Mouse (Mus musculus) lung, embryonic 15.5 days (tissue): ENCODE results near the gene Npepl1. TPM values are rescaled to one million over a fixed set of nuclear protein-coding genes. Genes with fewer than 3 reads are reported as not detected.

Experiments
- ATAC-seq: fragments of 200-750 bp; cut with Nextera tagmentation; 2 replicates; pipeline ENCODE4 v1.8.0; 2017; ENCODE audit warnings: moderate number of reproducible peaks, borderline replicate concordance; ENCODE audit not compliant: low FRiP score, low TSS enrichment; ENCODE audit errors: extremely low read depth
- H3K27ac ChIP-seq: fragments of 300-500 bp; sonication (generic); 2 replicates; pipeline ENCODE4 v1.5.1; 2015; ENCODE audit warnings: moderate library complexity, mild to moderate bottlenecking, inconsistent platforms
- H3K27me3 ChIP-seq: fragments of 300-500 bp; sonication (generic); 2 replicates; pipeline ENCODE4 v1.6.1; 2015; ENCODE audit warnings: inconsistent platforms
- H3K36me3 ChIP-seq: fragments of 300-500 bp; sonication (generic); 2 replicates; pipeline ENCODE4 v1.6.1; 2015; ENCODE audit warnings: inconsistent platforms
- H3K4me1 ChIP-seq: fragments of 300-500 bp; sonication (generic); 2 replicates; pipeline ENCODE4 v1.6.1; 2015; ENCODE audit warnings: inconsistent platforms
- H3K4me2 ChIP-seq: fragments of 300-500 bp; sonication (generic); 2 replicates; pipeline ENCODE4 v1.6.1; 2015; ENCODE audit warnings: inconsistent platforms, mild to moderate bottlenecking, moderate library complexity
- H3K4me3 ChIP-seq: fragments of 300-500 bp; sonication (generic); 2 replicates; pipeline ENCODE4 v1.5.1; 2015; ENCODE audit warnings: mild to moderate bottlenecking, inconsistent platforms
- H3K9ac ChIP-seq: fragments of 300-500 bp; sonication (generic); 2 replicates; pipeline ENCODE4 v1.6.1; 2015; ENCODE audit warnings: inconsistent platforms
- H3K9me3 ChIP-seq: fragments of 300-500 bp; sonication (generic); 2 replicates; pipeline ENCODE4 v1.6.1; 2016; ENCODE audit warnings: inconsistent platforms
- WGBS: fragments of 180-500 bp; shearing (Covaris S2); methylation state at CpG from one replicate; pipeline ENCODE4 v1.1.7; 2015; 5-methylcytosine and 5-hydroxymethylcytosine counted together
- polyA plus RNA-seq: library from polyadenylated mRNA; unstranded; fragments of >200 nt; fragmentation: Nextera tagmentation; extraction: Ambion mirVana; gene quantifications from 2 replicates; pipeline ENCODE4 v1.2.1, GENCODE M21; 2015

The Npepl1 gene
- 66.3 and 66.7 TPM in 2 replicates for polyA plus RNA-seq

DNA sequence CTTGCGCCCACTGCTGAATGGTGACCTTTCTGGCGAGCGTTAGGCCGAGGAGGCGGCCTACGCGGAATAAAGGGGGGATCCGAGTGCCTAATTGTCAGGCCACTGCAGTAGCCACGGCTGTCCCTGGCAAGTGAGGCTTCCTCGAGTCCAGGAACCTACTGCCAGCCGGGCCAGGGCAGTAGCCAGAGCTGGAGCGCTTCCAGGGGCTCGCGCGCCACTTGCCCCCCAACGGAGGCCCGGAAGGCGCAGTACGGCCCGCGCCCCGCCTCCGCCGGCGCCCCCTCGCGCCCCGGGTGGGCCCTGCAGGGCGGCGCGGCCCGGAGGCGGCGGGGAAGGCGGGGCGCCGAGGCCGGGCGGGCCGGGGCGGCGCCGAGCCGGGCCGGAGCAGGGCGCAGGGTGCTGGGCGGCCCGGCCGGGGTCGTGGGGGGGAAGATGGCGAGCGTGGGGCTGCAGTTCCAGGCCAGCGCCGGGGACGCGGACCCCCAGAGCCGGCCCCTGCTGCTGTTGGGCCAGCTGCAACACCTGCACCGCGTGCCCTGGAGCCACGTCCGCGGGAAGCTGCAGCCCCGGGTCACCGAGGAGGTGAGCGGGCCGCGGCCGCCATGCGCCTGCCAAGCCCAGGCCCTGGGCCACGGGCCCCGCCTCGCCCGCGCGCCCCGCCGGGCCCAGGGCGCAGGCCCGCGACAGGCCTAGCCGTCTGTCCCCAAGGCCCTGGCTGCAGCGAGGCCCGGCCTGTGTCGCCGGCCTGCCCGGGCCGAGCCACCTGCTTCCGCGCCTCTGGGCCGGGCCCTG, at the start of gene Npepl1:
Gene Npepl1 (plus strand): TSS at position 359 of the 792 bp plus-strand sequence.
- Histone ChIP-seq H3K9ac (peak within 1 kb of the TSS; percentile 80), H3K4me3 (peak within 1 kb of the TSS; percentile 65), H3K27ac (peak within 1 kb of the TSS; percentile 63), H3K27me3 (no peaks in the 10 kb centered on the region), H3K36me3 (peaks cover 7% of the 10 kb centered on the region; the same call in 1 of the 2 replicates), H3K9me3 (no peaks in the 10 kb centered on the region), H3K4me1 (peaks cover 13% of the 10 kb centered on the region), H3K4me2 (peak within 1 kb of the TSS; percentile 92)
- ATAC-seq: peak; percentile 93
- WGBS: 2% methylated on average over 65 of the region's 90 CpGs

DNA sequence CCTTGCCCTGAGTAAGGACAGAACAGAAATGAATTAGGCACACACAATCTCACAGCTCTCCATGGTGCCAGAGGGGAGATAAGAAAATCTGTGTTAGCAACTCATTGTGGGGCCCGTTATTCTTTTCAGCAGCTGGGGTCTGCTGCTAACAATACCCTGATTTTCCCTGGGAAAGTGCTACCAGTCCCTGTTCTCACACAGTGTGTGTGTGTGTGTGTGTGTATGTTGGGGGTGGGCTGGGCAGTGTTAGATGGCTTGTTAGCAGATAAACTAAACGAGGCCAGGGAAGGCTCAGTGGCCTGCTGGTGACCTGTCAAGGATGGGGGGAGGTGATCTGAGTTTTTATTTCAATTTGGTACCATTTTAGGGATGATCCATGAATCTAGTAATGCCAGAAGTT, 48.9 kb upstream of the Npepl1 start:
- no peak overlapping the region for H3K27ac ChIP-seq
- no peaks in the 10 kb centered on the region for H3K36me3 ChIP-seq
- no peaks in the 10 kb centered on the region for H3K9me3 ChIP-seq
- no peak overlapping the region for H3K9ac ChIP-seq
- no peaks in the 10 kb centered on the region for H3K4me1 ChIP-seq
- 12% methylated on average over 2 of the region's 2 CpGs for WGBS
- no peaks in the 10 kb centered on the region for H3K27me3 ChIP-seq
- no peak overlapping the region for H3K4me3 ChIP-seq
- H3K4me2 ChIP-seq: no peak overlapping the region
- ATAC-seq: no peak

DNA sequence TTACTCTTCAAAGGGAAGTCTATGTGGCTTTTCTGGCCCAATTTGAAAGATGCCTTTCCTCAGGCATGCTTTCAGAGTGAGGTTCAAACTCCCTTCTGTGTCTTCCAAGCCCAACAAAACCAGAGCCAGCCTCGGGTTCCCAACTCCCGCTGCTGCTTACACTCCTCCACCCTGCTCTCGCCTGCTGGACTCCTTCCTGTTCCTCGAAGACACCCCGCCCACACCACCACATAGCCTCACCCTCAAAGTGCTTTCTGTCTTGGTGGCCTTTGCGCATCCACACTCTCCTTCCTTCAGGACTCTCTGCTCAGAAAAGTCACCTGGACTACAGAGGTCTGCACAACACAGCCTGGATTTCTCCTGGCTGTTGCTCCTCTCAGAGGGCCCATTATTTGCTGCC, 47.1 kb upstream of the Npepl1 start:
- no peaks in the 10 kb centered on the region for H3K27me3 ChIP-seq
- no peaks in the 10 kb centered on the region for H3K4me1 ChIP-seq
- H3K9me3 ChIP-seq: no peaks in the 10 kb centered on the region
- H3K4me2 ChIP-seq: no peak overlapping the region
- WGBS: 61% methylated on average over 6 of the region's 6 CpGs
- H3K27ac ChIP-seq: no peak overlapping the region
- no peaks in the 10 kb centered on the region for H3K36me3 ChIP-seq
- H3K9ac ChIP-seq: no peak overlapping the region
- no peak for ATAC-seq
- H3K4me3 ChIP-seq: no peak overlapping the region

DNA sequence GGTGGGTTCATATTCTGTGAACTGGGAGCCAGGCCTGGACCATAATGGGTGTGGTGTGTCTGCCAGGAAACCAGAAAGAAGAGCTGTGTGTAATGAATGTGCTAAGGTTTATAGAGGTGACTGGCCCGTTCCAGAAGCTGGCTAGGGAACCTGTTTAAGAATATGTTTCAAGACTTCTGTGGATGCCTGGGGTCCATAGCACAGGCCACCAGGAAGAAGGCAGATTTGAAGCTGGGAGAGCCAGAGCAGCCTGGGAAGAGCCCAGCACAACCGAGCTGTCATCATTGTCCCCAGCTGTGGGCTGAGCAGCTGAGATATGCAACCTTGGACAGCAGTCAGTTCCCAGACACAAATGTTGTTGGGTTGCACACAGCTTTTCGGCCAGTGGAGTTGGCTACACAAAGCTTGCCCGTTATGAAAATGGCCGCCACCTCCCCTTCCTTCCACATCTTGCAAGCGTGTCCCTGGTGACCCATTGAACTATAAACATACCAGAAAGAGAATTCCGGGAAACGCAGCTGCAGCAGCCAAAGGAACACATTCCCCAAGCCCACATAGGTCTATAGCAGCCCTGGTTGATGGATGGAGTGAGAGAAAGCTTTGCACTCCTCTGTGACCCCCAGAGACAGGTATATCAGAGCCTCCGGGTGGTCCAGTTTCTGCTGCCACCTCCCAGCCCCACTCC, 46.5 kb upstream of the Npepl1 start:
- no peak overlapping the region for H3K27ac ChIP-seq
- H3K27me3 ChIP-seq: no peaks in the 10 kb centered on the region
- ATAC-seq: peak; percentile 27; the same call in 1 of the 2 replicates
- H3K4me1 ChIP-seq: no peaks in the 10 kb centered on the region
- H3K9ac ChIP-seq: no peak overlapping the region
- H3K4me2 ChIP-seq: no peak overlapping the region
- no peaks in the 10 kb centered on the region for H3K36me3 ChIP-seq
- H3K4me3 ChIP-seq: no peak overlapping the region
- WGBS: 34% methylated on average over 9 of the region's 9 CpGs
- no peaks in the 10 kb centered on the region for H3K9me3 ChIP-seq

DNA sequence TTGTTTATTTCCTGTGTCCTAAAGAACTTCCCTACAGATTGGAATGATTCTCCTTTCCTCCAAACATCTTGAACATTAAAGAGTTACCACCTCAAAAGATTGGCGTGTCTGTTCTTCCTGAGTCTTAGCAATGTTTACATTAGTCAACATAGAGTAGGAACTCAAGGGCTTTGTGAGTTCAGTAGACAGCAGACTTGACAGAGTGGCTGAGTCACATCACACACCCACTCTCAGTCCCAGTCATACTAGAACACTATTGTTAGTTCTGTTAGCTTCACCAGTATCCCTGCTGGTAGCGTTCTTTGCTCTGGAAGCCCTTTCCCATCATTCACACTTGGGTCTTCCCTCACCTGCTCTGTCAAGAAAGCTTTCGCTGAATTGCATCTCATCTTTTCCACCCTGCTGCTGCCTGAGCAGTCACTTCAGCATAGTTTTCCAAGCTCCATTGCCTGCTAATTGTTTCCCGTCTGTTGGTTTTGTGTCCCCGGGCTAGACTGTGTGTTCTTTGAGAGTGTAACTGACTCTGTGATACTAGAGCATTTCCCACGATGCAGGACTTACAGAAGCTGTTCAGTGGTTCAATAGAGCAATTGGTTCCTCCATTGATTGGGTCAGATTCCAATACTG, 42.2 kb upstream of the Npepl1 start:
- Histone ChIP-seq H3K9me3 (no peaks in the 10 kb centered on the region), H3K36me3 (no peaks in the 10 kb centered on the region), H3K4me1 (no peaks in the 10 kb centered on the region), H3K27ac (no peak overlapping the region), H3K4me3 (no peak overlapping the region), H3K4me2 (no peak overlapping the region), H3K27me3 (no peaks in the 10 kb centered on the region), H3K9ac (no peak overlapping the region)
- no peak for ATAC-seq
- WGBS: 68% methylated on average over 6 of the region's 6 CpGs

DNA sequence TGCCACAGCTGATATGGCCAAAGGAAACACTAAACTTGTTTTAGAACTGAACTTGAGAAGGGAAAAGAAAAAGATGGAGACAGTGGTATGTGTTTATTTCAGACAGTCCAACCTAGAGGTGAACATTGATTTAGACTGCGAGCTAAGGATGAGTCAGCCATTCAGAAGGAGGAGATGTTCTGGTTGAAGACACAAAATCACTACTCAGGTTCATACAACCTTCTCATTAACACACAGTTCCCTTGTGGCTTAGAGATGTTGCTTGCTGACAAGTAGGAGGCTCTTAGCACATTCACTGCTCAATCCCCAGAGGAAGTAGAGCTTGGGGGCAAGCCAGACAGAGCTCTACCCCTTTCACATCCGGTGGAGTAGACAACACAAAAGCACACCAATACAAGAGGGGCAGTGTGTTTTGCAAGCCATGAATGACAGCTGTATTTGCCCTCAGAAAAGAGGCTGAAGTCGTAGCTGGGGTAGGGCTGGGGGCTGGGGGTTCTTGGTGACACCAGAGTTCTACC, 40.6 kb upstream of the Npepl1 start:
- H3K27me3 ChIP-seq: no peaks in the 10 kb centered on the region
- H3K4me3 ChIP-seq: no peak overlapping the region
- no peaks in the 10 kb centered on the region for H3K9me3 ChIP-seq
- H3K27ac ChIP-seq: no peak overlapping the region
- WGBS: 67% methylated on average over 3 of the region's 3 CpGs
- H3K4me1 ChIP-seq: no peaks in the 10 kb centered on the region
- ATAC-seq: no peak
- H3K9ac ChIP-seq: no peak overlapping the region
- H3K4me2 ChIP-seq: no peak overlapping the region
- no peaks in the 10 kb centered on the region for H3K36me3 ChIP-seq

DNA sequence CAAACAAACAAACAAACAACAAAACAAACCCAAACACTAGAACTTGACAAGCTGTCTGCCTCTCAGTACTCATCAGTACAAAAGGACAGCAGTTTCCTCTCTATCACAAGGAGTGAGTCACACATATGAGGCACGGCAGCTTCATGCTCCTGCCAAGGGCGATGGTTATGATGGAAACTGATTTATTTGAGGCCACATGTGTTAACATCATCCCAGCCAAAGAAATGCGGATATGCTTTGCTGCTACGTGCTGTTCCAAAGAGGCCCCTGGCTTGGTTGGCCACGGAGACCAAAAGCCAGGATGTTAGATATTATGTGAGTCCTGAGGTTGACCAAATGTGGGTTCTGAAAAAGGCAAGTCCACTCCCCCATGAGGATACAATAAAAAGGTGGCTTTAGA, 38.7 kb upstream of the Npepl1 start:
- Histone ChIP-seq H3K27me3 (no peaks in the 10 kb centered on the region), H3K4me2 (no peak overlapping the region), H3K4me1 (peaks cover 9% of the 10 kb centered on the region), H3K4me3 (no peak overlapping the region), H3K9ac (no peak overlapping the region), H3K9me3 (no peaks in the 10 kb centered on the region), H3K27ac (no peak overlapping the region), H3K36me3 (no peaks in the 10 kb centered on the region)
- ATAC-seq: no peak
- WGBS: 61% methylated on average over 5 of the region's 5 CpGs

DNA sequence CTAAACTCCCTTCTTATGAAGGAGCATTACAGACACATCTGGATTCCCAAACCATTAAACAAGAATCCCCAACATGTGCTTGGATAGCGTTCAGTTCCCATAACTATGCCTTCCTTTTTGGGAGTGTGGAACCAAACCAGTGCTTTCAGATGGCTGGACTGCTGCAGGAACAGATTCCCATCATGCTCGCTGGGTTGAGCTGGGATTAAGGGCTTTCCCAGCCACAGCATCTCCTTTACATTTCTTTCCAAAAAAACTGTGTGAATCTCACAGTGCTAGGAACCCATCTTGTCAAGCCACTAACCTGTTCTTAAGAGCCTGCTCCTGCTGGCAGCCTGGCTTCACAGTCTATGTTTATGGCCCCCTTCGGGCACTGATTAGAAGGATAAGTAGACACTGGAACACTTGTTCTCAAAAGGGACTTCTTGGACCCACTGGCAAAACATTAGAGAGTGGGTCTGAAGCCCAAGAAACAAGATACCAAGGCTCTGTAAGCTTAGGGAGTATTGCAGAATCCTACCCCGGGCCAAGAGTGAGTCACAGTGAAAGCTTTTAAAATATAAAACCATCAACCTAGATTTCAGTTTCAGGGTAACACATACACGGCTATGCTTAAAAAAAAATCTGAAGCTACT, 36.9 kb upstream of the Npepl1 start:
- Histone ChIP-seq H3K9me3 (no peaks in the 10 kb centered on the region), H3K9ac (no peak overlapping the region), H3K4me3 (no peak overlapping the region), H3K4me1 (peaks cover 22% of the 10 kb centered on the region), H3K27me3 (no peaks in the 10 kb centered on the region), H3K27ac (no peak overlapping the region), H3K4me2 (no peak overlapping the region), H3K36me3 (no peaks in the 10 kb centered on the region)
- WGBS: 75% methylated on average over 5 of the region's 5 CpGs
- ATAC-seq: no peak

DNA sequence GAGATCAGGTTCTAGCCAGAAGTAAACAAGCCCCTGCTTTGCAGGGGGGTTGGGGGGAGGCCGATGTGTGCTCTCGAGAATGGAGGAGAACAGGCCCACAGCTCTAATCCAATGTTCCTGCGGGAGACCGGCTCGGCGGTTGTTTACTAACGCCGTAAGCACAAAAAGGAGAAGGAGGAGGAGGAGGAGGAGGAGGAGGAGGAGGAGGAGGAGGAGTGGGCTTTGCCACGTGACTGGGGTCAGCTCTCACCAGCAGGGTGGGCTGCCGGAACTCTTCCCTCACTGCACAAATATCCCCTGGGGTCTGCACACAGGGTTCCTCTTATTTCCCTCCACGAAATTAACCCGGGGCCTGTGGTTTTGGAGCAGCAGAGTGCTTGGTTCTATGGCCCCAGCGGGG, 35.5 kb upstream of the Npepl1 start:
- H3K9me3 ChIP-seq: no peaks in the 10 kb centered on the region
- ATAC-seq: no peak
- peaks cover 24% of the 10 kb centered on the region for H3K4me1 ChIP-seq
- H3K36me3 ChIP-seq: no peaks in the 10 kb centered on the region
- no peaks in the 10 kb centered on the region for H3K27me3 ChIP-seq
- peak overlapping the region; percentile 46 for H3K9ac ChIP-seq
- H3K4me3 ChIP-seq: peak overlapping the region; percentile 84
- WGBS: 0% methylated on average over 8 of the region's 13 CpGs
- peak overlapping the region; percentile 96 for H3K27ac ChIP-seq
- peak overlapping the region; percentile 91 for H3K4me2 ChIP-seq

DNA sequence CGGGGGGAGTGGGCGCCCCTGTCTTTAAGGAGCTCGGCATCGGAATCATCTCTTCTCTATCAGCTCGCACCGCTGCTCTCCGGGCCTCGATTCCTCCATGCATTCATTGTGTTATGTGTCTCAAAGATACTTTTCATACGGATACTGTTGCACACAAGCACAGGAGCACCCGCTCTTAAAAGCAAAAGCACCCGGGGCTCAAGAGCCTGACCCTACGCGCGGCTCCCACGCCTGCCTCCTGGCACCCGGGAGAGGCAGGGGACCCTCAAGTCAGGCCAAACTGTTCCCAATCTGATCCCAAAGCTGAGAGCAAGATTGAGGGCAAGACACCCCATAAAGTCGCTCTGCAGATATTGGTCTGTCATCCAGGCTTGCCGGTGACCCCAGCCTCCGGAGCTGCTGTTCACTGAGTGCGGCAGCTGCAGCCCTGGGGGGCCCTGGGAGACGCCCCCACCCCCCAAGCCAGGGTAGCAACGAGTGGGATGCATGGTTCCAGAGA, 35.0 kb upstream of the Npepl1 start:
- WGBS: 2% methylated on average over 22 of the region's 22 CpGs
- Histone ChIP-seq H3K4me3 (peak overlapping the region; percentile 84), H3K27ac (peak overlapping the region; percentile 96), H3K27me3 (no peaks in the 10 kb centered on the region), H3K9me3 (no peaks in the 10 kb centered on the region), H3K4me2 (peak overlapping the region; percentile 91), H3K4me1 (peaks cover 24% of the 10 kb centered on the region), H3K9ac (peak overlapping the region; percentile 46), H3K36me3 (no peaks in the 10 kb centered on the region)
- ATAC-seq: 0 out of 2 replicates have a peak, but pooled peaks have one; percentile 1

DNA sequence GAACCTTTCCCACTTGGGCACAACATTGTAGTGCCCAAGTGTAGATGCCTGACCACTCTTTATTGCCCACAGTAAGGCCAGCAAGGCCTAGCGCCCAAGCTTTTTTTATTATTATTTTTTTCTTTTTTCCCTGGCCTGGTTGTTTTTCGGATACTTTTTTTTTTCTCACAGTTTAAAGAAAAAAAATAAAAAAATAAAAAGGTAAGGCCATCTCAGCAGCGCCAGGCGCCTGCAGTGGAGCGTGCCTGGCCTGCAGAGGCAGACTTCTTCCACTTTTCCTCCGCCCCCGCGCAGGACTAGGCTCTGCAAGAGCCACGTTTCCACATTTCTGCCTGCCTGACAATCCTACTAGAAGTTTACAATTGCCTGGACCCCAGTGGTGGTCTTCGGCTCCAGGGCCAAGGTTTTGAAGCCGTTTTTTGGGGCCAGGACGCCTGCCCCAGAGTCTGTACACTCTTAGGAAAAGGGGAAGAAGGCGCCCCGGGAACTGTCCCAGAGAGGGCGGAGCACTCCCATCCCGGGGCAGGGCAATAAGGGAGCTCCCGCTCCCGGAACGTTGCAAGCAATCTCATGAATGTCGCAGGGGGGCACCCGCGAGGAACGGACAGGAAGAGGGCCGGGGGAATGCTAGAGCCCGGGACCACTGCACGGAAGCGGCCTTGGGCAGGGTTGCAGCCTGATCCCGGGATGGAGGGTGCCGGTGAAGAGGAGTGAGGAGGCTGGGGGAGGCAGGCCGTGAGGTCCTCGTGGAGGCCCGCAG, 34.3 kb upstream of the Npepl1 start, which contains the start of gene Stx16:
Gene Stx16 (plus strand): TSS at position 636 of the 760 bp plus-strand sequence.
- H3K9ac ChIP-seq: peak within 1 kb of the TSS; percentile 97
- 1% methylated on average over 32 of the region's 32 CpGs for WGBS
- peak; percentile 92 for ATAC-seq
- peak within 1 kb of the TSS; percentile 96 for H3K27ac ChIP-seq
- H3K27me3 ChIP-seq: no peaks in the 10 kb centered on the region
- peak within 1 kb of the TSS; percentile 91 for H3K4me2 ChIP-seq
- H3K9me3 ChIP-seq: no peaks in the 10 kb centered on the region
- H3K4me3 ChIP-seq: peak within 1 kb of the TSS; percentile 84
- H3K4me1 ChIP-seq: peaks cover 29% of the 10 kb centered on the region
- no peaks in the 10 kb centered on the region for H3K36me3 ChIP-seq
